Mouse (Mus musculus) spleen, postnatal 14 days (tissue): ENCODE measurements around the gene Cacng8.
"Not testable (repeated sequence)": the region's sequence is repeated elsewhere in the genome, so short reads cannot be mapped to it uniquely, and the experiment has no call there.

Source experiments
- DNase-seq, 2 experiments: peaks; one replicate each; pipeline ENCODE4 v3.0.0; 2021 to 2022; ENCODE audit warnings: low spot score in 2 of 2

Gene Cacng8

DNA sequence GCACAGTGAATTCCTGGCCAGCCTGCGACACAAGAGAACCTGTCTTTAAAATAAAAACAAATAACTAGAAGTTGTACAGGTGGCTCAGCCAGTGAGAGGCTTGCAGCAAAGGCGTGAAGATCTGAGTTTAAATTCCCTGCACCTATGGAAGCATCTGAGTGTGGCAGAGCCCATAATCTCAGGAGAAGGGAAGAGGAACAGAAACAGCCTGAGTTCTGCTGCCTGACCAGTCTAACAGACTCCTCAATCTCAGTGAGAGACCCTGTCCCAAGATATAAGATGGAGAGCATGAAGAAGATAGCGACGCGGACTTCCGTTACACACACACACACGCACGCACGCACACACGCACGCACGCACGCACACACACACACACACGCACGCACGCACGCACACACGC, 2.7 kb upstream of the Cacng8 start:
- no peak for DNase-seq

DNA sequence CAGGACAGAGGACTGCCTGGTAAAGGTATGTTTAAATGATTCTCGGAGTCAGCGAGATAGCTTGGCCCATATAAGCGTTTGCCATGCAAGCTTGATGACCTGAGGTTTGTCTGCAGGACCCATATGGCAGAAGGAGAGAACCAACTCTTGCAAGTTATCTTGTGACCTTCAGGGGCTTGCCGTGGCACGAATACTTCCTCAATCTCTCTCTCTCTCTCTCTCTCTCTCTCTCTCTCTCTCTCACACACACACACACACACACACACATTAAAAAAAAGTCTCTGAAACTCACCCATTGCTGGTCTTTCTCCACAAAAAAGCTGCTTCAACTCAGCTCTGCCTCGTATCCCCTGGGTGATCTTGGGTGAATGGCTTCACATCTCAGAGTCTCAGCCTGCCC, 1.6 kb upstream of the Cacng8 start:
- no peak for DNase-seq

- DNase-seq, result no peak
These were observed 755 bp upstream of the Cacng8 start for GRCm38 (mm10) chr7:3389444-3390412.

- DNase-seq, result no peak
These were observed 583 bp downstream of the Cacng8 start for GRCm38 (mm10) chr7:3391081-3391451.

GRCm38 (mm10) chr7:3391809-3392208, 1.3 kb downstream of the Cacng8 start:
- DNase-seq, result no peak

DNA sequence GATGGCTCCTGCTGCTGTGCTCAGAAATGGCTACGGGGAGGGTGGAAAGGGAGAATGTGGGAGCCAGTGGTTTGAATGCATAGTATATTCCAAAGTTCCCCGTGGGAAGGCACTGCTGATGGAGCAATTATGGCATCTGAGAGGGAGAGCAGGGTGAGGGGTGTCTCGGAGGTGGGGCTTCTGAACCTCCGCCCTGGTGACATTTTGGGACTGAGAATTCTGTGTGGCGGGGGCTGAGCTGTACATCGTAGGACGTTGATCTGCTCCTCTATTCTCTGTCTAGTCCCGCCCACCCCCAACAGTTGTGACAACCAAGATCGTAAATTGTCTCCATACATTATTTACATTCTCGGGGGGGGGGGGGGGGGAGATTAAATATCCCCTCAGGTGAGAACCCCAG, 6.9 kb downstream of the Cacng8 start:
- no peak for DNase-seq

DNA sequence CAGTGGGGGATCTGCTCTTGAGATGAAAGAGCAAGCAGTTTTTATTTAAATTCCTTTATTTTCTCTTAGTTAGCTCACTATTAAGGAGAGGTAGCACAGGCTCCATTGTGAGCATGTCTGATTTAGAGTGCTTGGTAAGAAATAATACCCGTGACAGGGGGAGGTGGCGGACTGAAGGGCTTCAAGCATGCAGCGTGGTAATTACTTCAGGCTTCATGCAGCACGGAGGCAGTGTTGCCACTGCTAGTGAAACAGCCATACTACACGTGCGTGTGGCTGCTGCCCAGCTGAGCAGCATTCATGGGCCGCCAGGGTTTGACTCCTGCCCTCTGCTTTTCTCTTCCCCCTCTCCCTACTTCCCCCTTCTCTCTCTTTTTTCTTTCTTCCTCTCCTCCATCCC, 7.3 kb downstream of the Cacng8 start:
- DNase-seq, result no peak

DNA sequence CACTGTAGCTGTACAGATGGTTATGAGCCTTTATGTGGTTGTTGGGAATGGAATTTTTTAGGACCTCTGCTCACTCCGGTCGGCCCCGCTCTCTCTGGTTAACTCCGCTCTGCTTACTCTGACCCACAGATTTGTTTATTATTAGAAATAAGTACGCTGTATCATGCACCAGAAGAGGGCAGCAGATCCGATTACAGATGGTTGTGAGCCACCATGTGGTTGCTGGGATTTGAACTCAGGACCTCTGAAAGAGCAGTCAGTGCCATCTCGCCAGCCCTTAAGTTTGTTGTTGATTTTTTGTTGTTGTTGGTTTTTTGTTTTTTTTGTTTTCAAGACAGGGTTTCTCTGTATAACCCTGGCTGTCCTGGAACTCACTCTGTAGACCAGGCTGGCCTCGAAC, 7.9 kb downstream of the Cacng8 start:
- DNase-seq, result not testable (repeated sequence)

DNA sequence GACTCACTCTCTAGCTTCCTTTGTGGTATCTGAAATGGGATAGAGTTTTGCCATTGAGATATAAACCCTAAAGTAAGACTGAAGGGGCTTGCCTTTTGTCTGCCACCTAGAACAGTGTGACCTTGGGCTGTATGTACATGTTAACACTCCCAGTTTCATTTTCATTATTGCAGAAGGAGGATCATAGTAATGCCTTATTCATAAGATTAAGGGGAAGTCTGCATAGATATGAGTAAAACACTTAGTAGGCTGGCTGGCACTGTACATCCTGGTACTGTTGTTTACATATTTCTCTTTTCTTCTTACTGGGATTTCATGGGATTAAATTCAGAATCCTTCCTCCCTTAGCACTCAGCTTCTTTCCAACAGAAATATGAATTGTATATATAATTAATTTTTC, 9.5 kb downstream of the Cacng8 start:
- DNase-seq, result no peak

GRCm38 (mm10) chr7:3409729-3410520, 19.4 kb downstream of the Cacng8 start:
- DNase-seq, result no peak

DNA sequence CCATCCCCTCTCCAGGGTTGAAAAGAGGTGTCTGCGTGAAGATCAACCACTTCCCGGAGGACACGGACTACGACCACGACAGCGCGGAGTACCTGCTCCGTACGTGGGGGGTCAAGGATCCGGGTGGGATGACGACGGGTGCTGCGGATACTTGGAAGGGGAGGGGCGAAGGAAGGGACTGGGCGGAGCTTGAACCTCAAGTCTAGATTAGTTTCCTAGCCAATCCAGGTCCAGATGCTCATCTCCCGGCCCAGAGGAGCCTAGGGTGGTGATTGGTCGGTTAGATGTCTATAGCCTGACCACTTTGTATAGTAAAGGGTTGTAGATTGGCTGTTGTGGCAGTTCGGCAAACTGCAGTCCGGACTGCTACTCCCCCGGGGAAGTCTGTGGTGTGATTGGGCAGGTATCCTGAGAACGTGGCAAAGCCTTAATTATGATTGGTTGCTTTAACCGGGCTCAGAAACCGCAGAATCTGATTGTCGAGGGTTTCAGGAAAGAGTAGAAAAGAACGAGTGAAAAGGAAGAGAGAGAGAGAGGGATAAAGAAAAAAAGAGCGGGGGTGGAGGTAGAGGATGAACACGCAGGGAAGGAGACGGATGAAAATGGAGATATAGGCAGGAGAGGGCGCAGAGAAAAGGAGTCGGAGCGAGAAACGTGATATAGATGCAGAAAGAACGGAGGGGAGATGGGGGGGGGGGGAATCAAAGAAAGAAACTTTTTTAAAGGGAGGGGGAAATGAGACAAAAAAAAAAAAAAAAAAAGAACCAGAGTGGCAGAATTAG, 20.9 kb downstream of the Cacng8 start:
- DNase-seq, result no peak

GRCm38 (mm10) chr7:3412036-3412435, 21.6 kb downstream of the Cacng8 start:
- peak in 1 of 2 experiments; percentile 14 for DNase-seq

GRCm38 (mm10) chr7:3414888-3415287, 24.4 kb downstream of the Cacng8 start:
- no peak for DNase-seq

- DNase-seq, result no peak
These were observed 24.9 kb downstream of the Cacng8 start for GRCm38 (mm10) chr7:3415378-3415777.

DNA sequence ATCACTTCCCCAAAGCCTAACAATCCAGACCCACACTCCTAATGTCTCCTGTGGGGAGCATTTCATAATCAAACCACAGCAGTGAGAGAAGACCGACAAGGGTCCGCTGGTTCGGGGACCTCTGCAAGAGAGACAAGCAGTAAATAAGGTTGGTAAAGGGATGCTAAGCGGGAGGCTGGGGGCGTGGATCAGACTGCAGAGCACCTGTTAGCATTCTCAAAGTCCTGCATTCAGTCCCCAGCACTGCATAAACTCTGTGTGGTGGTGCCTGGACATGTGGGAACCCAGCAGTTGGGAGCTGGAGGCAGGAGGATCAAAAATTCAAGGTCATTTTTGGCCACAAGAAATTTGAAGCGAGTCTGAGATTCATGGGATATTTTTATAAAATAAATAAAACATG, 29.5 kb downstream of the Cacng8 start:
- no peak for DNase-seq

- DNase-seq, result no peak
These were observed 30.0 kb downstream of the Cacng8 start for GRCm38 (mm10) chr7:3420466-3420865.

DNA sequence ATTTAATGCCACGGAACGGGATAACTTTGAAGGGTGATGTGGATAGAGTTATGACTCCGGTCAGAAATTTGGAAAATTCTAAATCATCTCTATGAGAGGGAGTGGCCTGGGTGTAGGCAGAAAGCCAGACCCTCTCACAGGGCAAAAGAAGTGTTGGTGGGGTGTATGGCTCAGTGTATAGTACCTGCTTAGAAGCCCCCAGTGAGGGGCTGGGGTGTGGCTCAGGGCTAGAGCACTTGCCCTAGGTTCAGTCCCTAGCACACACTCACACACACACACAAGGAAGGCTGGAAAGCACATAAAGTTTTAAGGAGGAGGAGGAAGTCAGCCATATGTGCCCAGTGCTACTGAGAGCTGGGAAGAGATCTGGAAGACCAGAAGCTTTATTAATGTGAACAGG, 30.8 kb downstream of the Cacng8 start:
- no peak for DNase-seq

GRCm38 (mm10) chr7:3422051-3422450, 31.6 kb downstream of the Cacng8 start:
- DNase-seq, result no peak

GRCm38 (mm10) chr7:3423430-3423829, 32.9 kb downstream of the Cacng8 start:
- no peak for DNase-seq

GRCm38 (mm10) chr7:3423895-3424294, 33.4 kb downstream of the Cacng8 start, which contains the start of gene Cacng6:
Cacng6 (plus strand) TSS chr7:3424195.
- no peak for DNase-seq

- DNase-seq, result no peak
These were observed 34.7 kb downstream of the Cacng8 start for GRCm38 (mm10) chr7:3425141-3425540.

GRCm38 (mm10) chr7:3430161-3430560, 39.7 kb downstream of the Cacng8 start:
- DNase-seq, result no peak
